Mouse (Mus musculus) MEL (cell line): ENCODE data around the gene Sln. TPM values are rescaled to one million over a fixed set of nuclear protein-coding genes. Genes with fewer than 3 reads are reported as not detected.

Experiments used
- DNase-seq: peaks from one replicate; pipeline ENCODE4 v3.0.0; 2011; ENCODE audit warnings: low read depth, low spot score
- H3K27ac ChIP-seq: 2 replicates; pipeline ENCODE4 v1.5.1; 2012; ENCODE audit warnings: low read depth, mild to moderate bottlenecking, control low read depth, low read length, moderate library complexity; ENCODE audit not compliant: control insufficient read depth
- H3K27me3 ChIP-seq, 2 experiments: fragments of 150-350 bp in 1 of 2; sonication (generic) in 1 of 2; 2 replicates each; pipeline ENCODE4 v1.6.1; 2012; ENCODE audit warnings: low read length in 2 of 2, mild to moderate bottlenecking in 2 of 2, improper control_type of control experiment in 1 of 2, moderate library complexity in 1 of 2; ENCODE audit not compliant: insufficient read depth in 2 of 2, control insufficient read depth in 1 of 2
- H3K36me3 ChIP-seq, 2 experiments: 2 replicates each; pipeline ENCODE4 v1.6.1; 2012 to 2014; ENCODE audit warnings: low read length in 2 of 2, improper control_type of control experiment in 1 of 2, inconsistent platforms in 1 of 2, mild to moderate bottlenecking in 1 of 2; ENCODE audit not compliant: insufficient read depth in 2 of 2, control insufficient read depth in 1 of 2
- H3K4me1 ChIP-seq, 2 experiments: fragments of 150-350 bp in 1 of 2; sonication (generic) in 1 of 2; 2 replicates each; pipeline ENCODE4 v1.6.1; 2012; ENCODE audit warnings: low read length in 2 of 2, improper control_type of control experiment in 1 of 2, mild to moderate bottlenecking in 1 of 2; ENCODE audit not compliant: insufficient read depth in 2 of 2, control insufficient read depth in 1 of 2
- H3K4me3 ChIP-seq, 2 experiments: fragments of 150-350 bp in 1 of 2; sonication (generic) in 1 of 2; 2 replicates each; pipeline ENCODE4 v1.5.1; 2012; ENCODE audit warnings: low read depth in 2 of 2, low read length in 2 of 2, mild to moderate bottlenecking in 2 of 2, moderate library complexity in 2 of 2, control low read depth in 1 of 2, improper control_type of control experiment in 1 of 2; ENCODE audit not compliant: control insufficient read depth in 1 of 2, insufficient read depth in 1 of 2
- H3K79me2 ChIP-seq: 2 replicates; pipeline ENCODE4 v1.6.1; 2012; ENCODE audit warnings: mild to moderate bottlenecking, low read length, moderate library complexity; ENCODE audit not compliant: control insufficient read depth, poor library complexity, insufficient read depth
- H3K9ac ChIP-seq: 2 replicates; pipeline ENCODE4 v1.6.1; 2012; ENCODE audit warnings: low read depth, mild to moderate bottlenecking, control low read depth, low read length, moderate library complexity; ENCODE audit not compliant: control insufficient read depth, poor library complexity, severe bottlenecking
- H3K9me3 ChIP-seq: fragments of 150-350 bp; sonication (generic); replicated peaks from 2 replicates; pipeline ENCODE4 v1.6.1; 2012; ENCODE audit warnings: mild to moderate bottlenecking, low read length, improper control_type of control experiment, moderate library complexity; ENCODE audit not compliant: insufficient read depth
- CHD2 ChIP-seq: IDR thresholded peaks from 2 replicates; pipeline ENCODE4 v1.6.1; 2011; ENCODE audit warnings: low read length, improper control_type of control experiment
- E2F4 ChIP-seq: IDR thresholded peaks from 2 replicates; pipeline ENCODE4 v1.6.1; 2011; ENCODE audit warnings: low read depth, low read length, improper control_type of control experiment, borderline replicate concordance
- ELF1 ChIP-seq: IDR thresholded peaks from 2 replicates; pipeline ENCODE4 v1.6.1; 2014; ENCODE audit warnings: low read depth, mild to moderate bottlenecking, inconsistent platforms, low read length, improper control_type of control experiment, moderate library complexity
- ETS1 ChIP-seq: IDR thresholded peaks from 2 replicates; pipeline ENCODE4 v1.6.1; 2012; ENCODE audit warnings: low read depth, mild to moderate bottlenecking, inconsistent platforms, low read length, improper control_type of control experiment, moderate library complexity
- GATA1 ChIP-seq: IDR thresholded peaks from 2 replicates; pipeline ENCODE4 v1.6.1; 2011; ENCODE audit warnings: low read depth, low read length, improper control_type of control experiment
- JUND ChIP-seq: IDR thresholded peaks from 2 replicates; pipeline ENCODE4 v1.6.1; 2011; ENCODE audit warnings: low read depth, mild to moderate bottlenecking, improper control_type of control experiment, low read length
- MAFK ChIP-seq: IDR thresholded peaks from 2 replicates; pipeline ENCODE4 v1.6.1; 2011; ENCODE audit warnings: low read depth, mild to moderate bottlenecking, low read length, improper control_type of control experiment, borderline replicate concordance
- MAX ChIP-seq: IDR thresholded peaks from 2 replicates; pipeline ENCODE4 v1.6.1; 2011; ENCODE audit warnings: low read length, improper control_type of control experiment
- MEF2A ChIP-seq: IDR thresholded peaks from 2 replicates; pipeline ENCODE4 v1.6.1; 2014; ENCODE audit warnings: low read depth, mild to moderate bottlenecking, inconsistent platforms, low read length, improper control_type of control experiment; ENCODE audit not compliant: poor library complexity, insufficient replicate concordance, severe bottlenecking; ENCODE audit errors: extremely low read depth
- MXI1 ChIP-seq: IDR thresholded peaks from 2 replicates; pipeline ENCODE4 v1.6.1; 2011; ENCODE audit warnings: mild to moderate bottlenecking, low read depth, low read length, improper control_type of control experiment
- MYB ChIP-seq: IDR thresholded peaks from 2 replicates; pipeline ENCODE4 v1.6.1; 2011; ENCODE audit warnings: mild to moderate bottlenecking, low read depth, low read length, improper control_type of control experiment
- MYC ChIP-seq: IDR thresholded peaks from 2 replicates; pipeline ENCODE4 v1.6.1; 2011; ENCODE audit warnings: low read depth, mild to moderate bottlenecking, low read length, improper control_type of control experiment, moderate library complexity
- NELFE ChIP-seq: IDR thresholded peaks from 2 replicates; pipeline ENCODE4 v1.6.1; 2011; ENCODE audit warnings: low read depth, low read length, improper control_type of control experiment
- POLR2A ChIP-seq, 2 experiments: IDR thresholded peaks; 2 replicates each; pipeline ENCODE4 v1.6.1; 2011 to 2012; ENCODE audit warnings: low read length in 2 of 2, mild to moderate bottlenecking in 2 of 2, control low read depth in 1 of 2, improper control_type of control experiment in 1 of 2, low read depth in 1 of 2, moderate library complexity in 1 of 2; ENCODE audit not compliant: control insufficient read depth in 1 of 2, insufficient read depth in 1 of 2, poor library complexity in 1 of 2
- POLR2AphosphoS2 ChIP-seq: IDR thresholded peaks from 2 replicates; pipeline ENCODE4 v1.6.1; 2011; ENCODE audit warnings: low read length, improper control_type of control experiment
- RAD21 ChIP-seq: IDR thresholded peaks from 2 replicates; pipeline ENCODE4 v1.6.1; 2011; ENCODE audit warnings: mild to moderate bottlenecking, low read depth, low read length, improper control_type of control experiment
- TAL1 ChIP-seq: IDR thresholded peaks from 2 replicates; pipeline ENCODE4 v1.6.1; 2012; ENCODE audit warnings: mild to moderate bottlenecking, inconsistent platforms, low read length, moderate library complexity, mixed read lengths
- TBP ChIP-seq: IDR thresholded peaks from 2 replicates; pipeline ENCODE4 v1.8.0; 2011; ENCODE audit warnings: low read depth, low read length, improper control_type of control experiment
- TCF12 ChIP-seq: IDR thresholded peaks from 2 replicates; pipeline ENCODE4 v1.6.1; 2014; ENCODE audit warnings: low read depth, mild to moderate bottlenecking, inconsistent platforms, low read length, improper control_type of control experiment, moderate library complexity
- USF1 ChIP-seq: IDR thresholded peaks from 2 replicates; pipeline ENCODE4 v1.6.1; 2014; ENCODE audit warnings: low read depth, mild to moderate bottlenecking, inconsistent platforms, low read length, improper control_type of control experiment, moderate library complexity
- USF2 ChIP-seq, 2 experiments: IDR thresholded peaks; 2 replicates each; pipeline ENCODE4 v1.6.1; 2011 to 2012; ENCODE audit warnings: improper control_type of control experiment in 2 of 2, low read length in 2 of 2, borderline replicate concordance in 1 of 2, inconsistent platforms in 1 of 2, low read depth in 1 of 2, mild to moderate bottlenecking in 1 of 2; ENCODE audit not compliant: insufficient read depth in 1 of 2
- ZNF384 ChIP-seq: IDR thresholded peaks from 2 replicates; pipeline ENCODE4 v1.6.1; 2012; ENCODE audit warnings: low read depth, mild to moderate bottlenecking, inconsistent platforms, low read length, improper control_type of control experiment
- polyA plus RNA-seq, 2 experiments: library from polyadenylated mRNA; stranded (reverse) in 1 of 2; unstranded in 1 of 2; fragments of >175 nt in 1 of 2; fragments of >200 nt in 1 of 2; gene quantifications; 2 replicates each; pipeline versions ENCODE4 v1.2.1 to v1.2.4; 2012; ENCODE audit warnings: low replicate concordance in 2 of 2, low read depth in 1 of 2; ENCODE audit not compliant: insufficient read length in 2 of 2, insufficient read depth in 1 of 2, missing spikeins in 1 of 2
- total RNA-seq: library from RNA; depleted of rRNA; stranded (reverse); fragments of 300-350 nt; gene quantifications from 2 replicates; pipeline ENCODE4 v1.2.3, GENCODE M21; 2012

Sln gene
- total and polyA plus RNA-seq, 3 experiments: not detected

- Histone ChIP-seq H3K9ac (no peak overlapping the region), H3K36me3 (no peaks in the 10 kb centered on the region), H3K79me2 (no peaks in the 10 kb centered on the region), H3K27me3 (no peaks in the 10 kb centered on the region), H3K9me3 (no peaks in the 10 kb centered on the region), H3K27ac (no peak overlapping the region), H3K4me1 (no peaks in the 10 kb centered on the region), H3K4me3 (no peak overlapping the region)
- TF ChIP-seq MYB (no peak), NELFE (no peak), TCF12 (no peak), POLR2AphosphoS2 (no peak), TAL1 (no peak), ETS1 (no peak), ELF1 (no peak), USF1 (no peak), JUND (no peak), ZNF384 (no peak), CHD2 (no peak), MAX (no peak), E2F4 (no peak), USF2 (IDR thresholded peaks at IDR 0.05; ENCODE audit: borderline replicate concordance in 1 of 2, insufficient read depth in 1 of 2, low read depth in 1 of 2, low read length in 2 of 2) (no peak), MYC (no peak), POLR2A (IDR thresholded peaks at IDR 0.05; ENCODE audit: control insufficient read depth in 1 of 2, insufficient read depth in 1 of 2, low read depth in 1 of 2, low read length in 2 of 2, poor library complexity in 1 of 2) (no peak), TBP (no peak), MEF2A (no peak), MXI1 (no peak)
- no peak for DNase-seq
These were observed 11.1 kb upstream of the Sln start for GRCm38 (mm10) chr9:53838816-53839215.

- no peaks in the 10 kb centered on the region for H3K36me3 ChIP-seq
- H3K4me1 ChIP-seq: no peaks in the 10 kb centered on the region
- H3K79me2 ChIP-seq: no peaks in the 10 kb centered on the region
- no peak overlapping the region for H3K9ac ChIP-seq
- no peak overlapping the region for H3K27ac ChIP-seq
- H3K9me3 ChIP-seq: no peaks in the 10 kb centered on the region
- no peaks in the 10 kb centered on the region for H3K27me3 ChIP-seq
- no peak for DNase-seq
- no peak overlapping the region for H3K4me3 ChIP-seq
- TF ChIP-seq MYC: no peak
- no peak for TF ChIP-seq JUND
- TF ChIP-seq RAD21: no peak
- TF ChIP-seq ZNF384: no peak
- TF ChIP-seq GATA1: no peak
- no peak for TF ChIP-seq CHD2
- no peak for TF ChIP-seq MAFK
These were observed 1.4 kb upstream of the Sln start for GRCm38 (mm10) chr9:53848548-53848947.
